Mouse (Mus musculus) ES-E14 (cell line): Measurements from ENCODE around the gene Gnai1. TPM values are rescaled to one million over a fixed set of nuclear protein-coding genes. Genes with fewer than 3 reads are reported as not detected.
"Not testable (repeated sequence)": the region's sequence is repeated elsewhere in the genome, so short reads cannot be mapped to it uniquely, and the experiment has no call there.

Experiments used
- DNase-seq: peaks from one replicate; pipeline ENCODE4 v3.0.0-alpha.2; 2013; ENCODE audit warnings: low read depth, low spot score
- H3K27ac ChIP-seq: 2 replicates; pipeline ENCODE4 v1.5.1; 2012; ENCODE audit warnings: low read depth, mild to moderate bottlenecking, low read length, moderate library complexity, mixed read lengths; ENCODE audit not compliant: poor library complexity, insufficient read depth, severe bottlenecking
- H3K36me3 ChIP-seq: 2 replicates; pipeline ENCODE4 v1.6.1; 2012; ENCODE audit warnings: mild to moderate bottlenecking, low read length, moderate library complexity, mixed read lengths; ENCODE audit not compliant: control insufficient read depth, poor library complexity, insufficient read depth, severe bottlenecking
- H3K4me1 ChIP-seq, 2 experiments: fragments of 150-350 bp in 1 of 2; sonication (generic) in 1 of 2; 2 replicates each; pipeline ENCODE4 v1.6.1; 2012; ENCODE audit warnings: low read length in 2 of 2, mild to moderate bottlenecking in 1 of 2, mixed read lengths in 1 of 2; ENCODE audit not compliant: control insufficient read depth in 2 of 2, insufficient read depth in 2 of 2, poor library complexity in 1 of 2
- H3K4me3 ChIP-seq, 2 experiments: fragments of 150-350 bp in 1 of 2; sonication (generic) in 1 of 2; 2 replicates each; pipeline ENCODE4 v1.5.1; 2012; ENCODE audit warnings: low read length in 2 of 2, low read depth in 1 of 2, mild to moderate bottlenecking in 1 of 2, mixed read lengths in 1 of 2; ENCODE audit not compliant: insufficient read depth in 1 of 2, poor library complexity in 1 of 2, severe bottlenecking in 1 of 2
- H3K9ac ChIP-seq: 2 replicates; pipeline ENCODE4 v1.6.1; 2012; ENCODE audit warnings: low read depth, mild to moderate bottlenecking, low read length, mixed read lengths; ENCODE audit not compliant: poor library complexity, insufficient read depth, severe bottlenecking
- H3K9me3 ChIP-seq: fragments of 150-350 bp; sonication (generic); 2 replicates; pipeline ENCODE4 v1.6.1; 2012; ENCODE audit warnings: low read depth, mild to moderate bottlenecking, low read length; ENCODE audit not compliant: control insufficient read depth, insufficient read depth
- CHD2 ChIP-seq: IDR thresholded peaks from 2 replicates; pipeline ENCODE4 v1.6.1; 2014; ENCODE audit warnings: mild to moderate bottlenecking, low read depth, low read length, inconsistent platforms
- HCFC1 ChIP-seq: IDR thresholded peaks from 2 replicates; pipeline ENCODE4 v1.6.1; 2012; ENCODE audit warnings: low read length, inconsistent platforms, borderline replicate concordance; ENCODE audit not compliant: insufficient read depth
- MAFK ChIP-seq: IDR thresholded peaks from 2 replicates; pipeline ENCODE4 v1.6.1; 2014; ENCODE audit warnings: mild to moderate bottlenecking, low read depth, low read length, inconsistent platforms; ENCODE audit not compliant: insufficient read depth
- ZC3H11A ChIP-seq: IDR thresholded peaks from 2 replicates; pipeline ENCODE4 v1.6.1; 2012; ENCODE audit warnings: low read depth, mild to moderate bottlenecking, inconsistent platforms, low read length, borderline replicate concordance
- ZNF384 ChIP-seq: IDR thresholded peaks from 2 replicates; pipeline ENCODE4 v1.6.1; 2012; ENCODE audit warnings: low read depth, low read length, inconsistent platforms
- in situ Hi-C, 2 experiments: fragments of 600-800 bp; cut with MboI; formaldehyde crosslinking; loops; one replicate each; pipeline ENCODE4 v1.15.1; 2025; ENCODE audit warnings: low sequenced_read_pairs in 2 of 2, inconsistent platforms in 1 of 2; ENCODE audit not compliant: unreplicated experiment in 2 of 2
- total RNA-seq: library from RNA; depleted of rRNA; stranded (reverse); fragments of 300-350 nt; gene quantifications from 2 replicates; pipeline ENCODE4 v1.2.3, GENCODE M21; 2012

Gnai1 gene
- total RNA-seq, 1 experiment: 8.6 TPM

DNA sequence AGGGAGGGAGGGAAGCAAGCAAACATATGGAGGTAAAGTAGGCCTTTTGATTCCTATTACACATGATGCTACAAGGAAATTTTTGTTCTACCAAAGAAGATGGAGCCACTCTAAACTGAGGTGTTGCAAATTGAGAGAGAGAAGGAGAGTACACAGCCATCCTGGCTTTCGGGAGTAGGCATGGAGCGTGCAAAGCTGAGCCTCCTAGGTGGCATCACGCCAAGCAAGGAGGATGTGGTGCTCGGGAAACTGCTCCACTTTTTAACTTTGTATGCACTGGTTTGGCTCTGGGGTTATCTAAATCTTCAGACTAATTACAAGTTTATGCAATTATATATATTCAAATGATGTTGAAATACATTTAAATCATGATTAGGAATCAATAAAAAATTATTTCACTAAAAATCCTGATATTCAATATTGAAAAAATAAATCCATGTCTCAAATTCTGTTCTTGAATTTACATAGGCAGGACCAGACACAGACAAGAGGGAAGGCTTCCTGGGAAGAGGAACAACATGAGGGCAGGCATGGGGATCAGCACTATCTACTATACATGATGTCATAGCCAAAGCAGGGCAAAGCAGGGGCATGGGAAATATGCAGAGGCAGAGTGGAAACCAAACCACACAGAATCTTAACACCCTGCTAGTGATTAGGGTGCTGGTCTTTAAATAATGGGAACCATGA is 17.2 kb downstream of the Gnai1 start:
- TF ChIP-seq CHD2: no peak
- no peak for TF ChIP-seq MAFK
- TF ChIP-seq HCFC1: no peak
- no peak for TF ChIP-seq ZNF384
- no peak for TF ChIP-seq ZC3H11A
- H3K36me3 ChIP-seq: no peaks in the 10 kb centered on the region
- H3K9ac ChIP-seq: no peak overlapping the region
- no peak overlapping the region for H3K27ac ChIP-seq
- H3K4me3 ChIP-seq: no peak overlapping the region
- in situ Hi-C loops: no loop called here
- no peaks in the 10 kb centered on the region for H3K4me1 ChIP-seq
- H3K9me3 ChIP-seq: no peaks in the 10 kb centered on the region
- DNase-seq: no peak

DNA sequence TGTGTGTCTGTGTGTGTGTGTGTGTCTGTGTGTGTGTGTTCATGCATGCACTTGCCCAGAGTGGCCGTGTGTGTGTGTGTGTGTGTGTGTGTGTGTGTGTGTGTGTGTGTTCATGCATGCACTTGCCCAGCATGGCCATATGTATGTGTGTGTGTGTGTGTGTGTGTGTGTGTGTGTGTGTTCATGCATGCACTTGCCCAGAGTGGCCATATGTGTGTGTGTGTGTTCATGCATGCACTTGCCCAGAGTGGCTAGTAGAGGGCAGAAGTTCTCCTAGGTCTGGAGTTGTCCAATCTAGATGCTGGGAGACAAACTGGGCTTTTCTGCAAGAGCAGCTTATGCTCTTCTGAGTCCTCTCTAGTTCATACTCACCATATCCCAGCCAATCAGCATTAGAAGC is 18.3 kb downstream of the Gnai1 start:
- in situ Hi-C loops, H3K36me3 ChIP-seq, H3K9ac ChIP-seq, H3K9me3 ChIP-seq, H3K27ac ChIP-seq, DNase-seq, H3K4me1 ChIP-seq, H3K4me3 ChIP-seq: not testable (repeated sequence)

- in situ Hi-C loops: no loop called here
- no peak overlapping the region for H3K27ac ChIP-seq
- H3K9ac ChIP-seq: no peak overlapping the region
Measured at GRCm38 (mm10) chr5:18332256-18332655, 27.9 kb downstream of the Gnai1 start.

DNA sequence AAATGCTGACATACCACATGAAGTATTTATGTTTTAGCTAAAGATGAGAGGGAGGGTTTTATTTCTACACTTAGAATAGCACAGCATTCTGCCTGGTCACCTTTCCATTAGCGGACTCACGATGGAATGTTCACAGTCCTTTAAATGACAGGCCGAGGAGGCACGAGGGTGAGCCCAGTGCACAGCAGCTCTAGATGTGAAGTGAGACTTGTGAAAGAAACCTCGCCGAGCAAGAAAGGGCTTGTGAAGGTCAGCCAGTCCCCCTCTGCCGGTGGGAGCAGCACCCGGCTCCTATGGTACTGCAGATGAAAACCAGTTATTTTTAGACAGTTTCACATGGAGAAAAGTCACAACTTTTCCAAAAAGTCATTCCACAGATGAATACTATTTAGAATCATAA is 29.4 kb downstream of the Gnai1 start:
- Histone ChIP-seq H3K4me1 (no peaks in the 10 kb centered on the region), H3K27ac (no peak overlapping the region), H3K4me3 (no peak overlapping the region), H3K36me3 (no peaks in the 10 kb centered on the region), H3K9ac (no peak overlapping the region), H3K9me3 (no peaks in the 10 kb centered on the region)
- in situ Hi-C loops: no loop called here
- no peak for DNase-seq
- TF ChIP-seq HCFC1 (no peak), ZNF384 (no peak), ZC3H11A (no peak), CHD2 (no peak), MAFK (no peak)

More at GRCm38 (mm10) chr5:18332256-18332655, 27.9 kb downstream of the Gnai1 start:
- no peak for DNase-seq
- TF ChIP-seq ZC3H11A (no peak), HCFC1 (no peak), ZNF384 (no peak), CHD2 (no peak), MAFK (no peak)
- no peaks in the 10 kb centered on the region for H3K9me3 ChIP-seq
- no peaks in the 10 kb centered on the region for H3K4me1 ChIP-seq
- H3K4me3 ChIP-seq: no peak overlapping the region
- no peaks in the 10 kb centered on the region for H3K36me3 ChIP-seq

DNA sequence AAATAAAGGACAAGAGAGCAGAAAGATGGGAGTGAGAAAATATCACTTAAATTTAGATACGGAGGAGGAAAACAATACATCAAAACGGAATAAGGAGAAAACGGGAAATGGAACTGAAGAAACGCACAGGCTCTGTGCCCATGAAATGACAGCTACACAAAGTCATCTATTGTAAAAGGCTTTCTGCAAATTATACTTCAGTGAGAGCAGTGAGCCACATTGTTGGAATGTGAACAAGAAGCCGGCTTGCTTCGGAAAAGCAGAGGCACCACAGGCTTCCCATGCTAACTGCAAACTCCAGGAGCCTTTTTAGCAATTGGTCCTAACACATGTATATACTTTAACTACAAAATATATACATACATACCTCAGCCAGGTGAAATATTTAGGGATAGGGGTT is 34.0 kb downstream of the Gnai1 start:
- in situ Hi-C loops: no loop called here
- no peak for TF ChIP-seq ZNF384
- H3K9ac ChIP-seq: no peak overlapping the region
- DNase-seq: no peak
- H3K9me3 ChIP-seq: no peaks in the 10 kb centered on the region
- H3K4me1 ChIP-seq: no peaks in the 10 kb centered on the region
- no peak overlapping the region for H3K27ac ChIP-seq
- H3K4me3 ChIP-seq: no peak overlapping the region
- H3K36me3 ChIP-seq: no peaks in the 10 kb centered on the region
